10 mouse cellular contexts compared by ENCODE assay signal in the genomic region with DNA sequence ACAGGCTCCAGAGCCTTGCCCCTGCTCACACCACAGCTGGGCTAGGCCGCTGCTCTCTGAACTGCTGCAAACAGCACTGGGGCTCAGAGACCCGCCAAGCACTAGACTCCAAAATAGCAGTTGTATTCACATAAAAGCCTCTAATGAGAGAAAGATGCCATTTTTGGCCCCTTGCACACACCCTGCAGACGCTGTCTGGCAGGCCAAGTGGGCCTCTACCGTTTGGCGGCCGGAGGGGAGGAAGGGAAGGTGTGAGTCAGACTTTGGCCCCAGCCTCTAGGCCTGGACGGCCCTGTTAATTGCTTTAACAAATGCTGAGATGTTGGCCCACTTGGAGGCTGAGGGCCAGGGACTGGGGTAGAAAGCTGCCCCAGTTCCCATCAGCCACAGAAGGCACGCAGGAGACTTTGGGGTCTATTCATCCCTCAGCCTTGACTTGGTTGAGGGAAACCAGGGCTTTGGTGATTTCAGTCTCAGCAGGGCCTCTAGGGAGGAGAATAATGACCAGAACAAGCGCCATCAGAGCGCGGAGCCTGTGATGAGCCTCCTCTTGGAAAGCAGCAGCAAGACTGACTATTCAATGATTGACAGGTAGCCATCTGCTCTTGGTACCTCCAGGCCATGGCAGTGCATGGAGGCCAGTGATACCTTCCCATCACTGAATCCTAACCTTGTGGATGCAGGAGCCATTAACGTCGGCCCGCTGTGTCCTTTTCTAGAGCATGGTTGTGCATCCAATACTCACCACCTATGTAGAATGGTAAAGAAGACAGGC. TPM values are rescaled to one million over a fixed set of nuclear protein-coding genes. Genes with fewer than 3 reads are reported as not detected.
A peak's percentile ranks its signal among the peaks of the same experiment; 100 is the strongest.
DNase-seq lines count a peak whose midpoint lies in the region; ATAC-seq and TF ChIP-seq lines count a peak whose summit lies in the region.
"Had no signal": no experiment of that assay in that cellular context is flagged by ENCODE, and none has a peak within 500 bp of the region (broad histone marks: within the 10 kb centered on the region; RNA-seq: fewer than 3 reads in every experiment).

No protein-coding gene starts in this region.

- no peaks in the 10 kb centered on the region for H3K9me3 ChIP-seq in limb, embryonic 11.5 days (ENCODE audit: control insufficient read depth, low read length)
- no peaks in the 10 kb centered on the region for H3K9me3 ChIP-seq in forebrain, embryonic 10.5 days

- TF ChIP-seq CTCF in layer of hippocampus, adult 2 months (conservative IDR thresholded peaks at IDR 0.05): no peak

- DNase-seq in layer of hippocampus, adult 2 months (ENCODE audit: low spot score in 2 of 2): peak; percentile 29 to 39
- no peak for DNase-seq in layer of hippocampus, adult 9-10 months (ENCODE audit: low spot score)
- peak; percentile 58 for DNase-seq in adipocyte (ENCODE audit: low spot score)
- DNase-seq in fibroblast of lung, adult 2 months (ENCODE audit: low read depth): peak; percentile 92
- DNase-seq in limb, embryonic 11.5 days (ENCODE audit: low spot score): peak; percentile 46
- DNase-seq in retina, postnatal 1 day: no peak
- no peak for DNase-seq in left cerebral cortex, adult 11 months (ENCODE audit: low spot score)
- no peak for DNase-seq in forebrain, embryonic 10.5 days (ENCODE audit: extremely low spot score, low spot score)
- DNase-seq: kidney, postnatal 10 days; right cerebral cortex, postnatal 14 days had no signal

- H3K36me3 ChIP-seq in limb, embryonic 11.5 days (ENCODE audit: control insufficient read depth, insufficient read depth, low read length): no peaks in the 10 kb centered on the region
- no peaks in the 10 kb centered on the region for H3K36me3 ChIP-seq in forebrain, embryonic 10.5 days (replicated peaks)

- no peaks in the 10 kb centered on the region for H3K27me3 ChIP-seq in limb, embryonic 11.5 days (ENCODE audit: control insufficient read depth, insufficient read depth, low read length)
- H3K27me3 ChIP-seq in forebrain, embryonic 10.5 days (ENCODE audit: poor library complexity, severe bottlenecking): no peaks in the 10 kb centered on the region

- H3K4me3 ChIP-seq in layer of hippocampus, adult 2 months: no peak overlapping the region
- no peak overlapping the region for H3K4me3 ChIP-seq in limb, embryonic 11.5 days (ENCODE audit: low read depth, low read length)
- no peak overlapping the region for H3K4me3 ChIP-seq in forebrain, embryonic 10.5 days

- WGBS in limb, embryonic 11.5 days: 58% methylated on average over 14 of the region's 14 CpGs
- 89% methylated on average over 14 of the region's 14 CpGs for WGBS in forebrain, embryonic 10.5 days

- peak overlapping the region; percentile 36; the same call in 1 of the 2 replicates for H3K27ac ChIP-seq in layer of hippocampus, adult 2 months
- peak overlapping the region; percentile 10; the same call in 1 of the 2 replicates for H3K27ac ChIP-seq in limb, embryonic 11.5 days (replicated peaks; ENCODE audit: low read depth, low read length)
- H3K27ac ChIP-seq in forebrain, embryonic 10.5 days: no peak overlapping the region

- peaks cover 16% of the 10 kb centered on the region for H3K4me1 ChIP-seq in limb, embryonic 11.5 days (ENCODE audit: control insufficient read depth, insufficient read depth, low read length)
- H3K4me1 ChIP-seq in forebrain, embryonic 10.5 days: peaks cover 14% of the 10 kb centered on the region

- no peak for ATAC-seq in limb, embryonic 11.5 days (ENCODE audit: insufficient number of reproducible peaks, low FRiP score, low TSS enrichment, low read depth)

- H3K9ac ChIP-seq in limb, embryonic 11.5 days (ENCODE audit: low read length): no peak overlapping the region

- no peak overlapping the region for H3K4me2 ChIP-seq in limb, embryonic 11.5 days (ENCODE audit: low read depth, severe bottlenecking)

RNA-seq across cellular contexts. Expression of a gene that starts 14.0 kb away (rescaled TPM):
- under 1 TPM; 0.26 to 0.71 TPM for total RNA-seq in layer of hippocampus, adult 2 months (2021)
- 0.20 and 0.23 TPM in 2 replicates for polyA plus RNA-seq in limb, embryonic 11.5 days (2014; fragmentation: Nextera tagmentation; extraction: Ambion mirVana)
- polyA plus RNA-seq in forebrain, embryonic 10.5 days (2016; fragmentation: Nextera tagmentation; extraction: Ambion mirVana): 0.10 TPM in 1 of 2 replicates, not detected in the other

Comparison
In these comparisons a context has a peak if more than half of its experiments do, and no peak if none do; other contexts are left out.
1. DNase-seq: peak in layer of hippocampus, adult 2 months (2 of 2), adipocyte (single experiment), fibroblast of lung, adult 2 months (single experiment) and limb, embryonic 11.5 days (single experiment); none in layer of hippocampus, adult 9-10 months (single experiment), retina, postnatal 1 day (single experiment), left cerebral cortex, adult 11 months (single experiment) and forebrain, embryonic 10.5 days (single experiment).